In the genomic region with DNA sequence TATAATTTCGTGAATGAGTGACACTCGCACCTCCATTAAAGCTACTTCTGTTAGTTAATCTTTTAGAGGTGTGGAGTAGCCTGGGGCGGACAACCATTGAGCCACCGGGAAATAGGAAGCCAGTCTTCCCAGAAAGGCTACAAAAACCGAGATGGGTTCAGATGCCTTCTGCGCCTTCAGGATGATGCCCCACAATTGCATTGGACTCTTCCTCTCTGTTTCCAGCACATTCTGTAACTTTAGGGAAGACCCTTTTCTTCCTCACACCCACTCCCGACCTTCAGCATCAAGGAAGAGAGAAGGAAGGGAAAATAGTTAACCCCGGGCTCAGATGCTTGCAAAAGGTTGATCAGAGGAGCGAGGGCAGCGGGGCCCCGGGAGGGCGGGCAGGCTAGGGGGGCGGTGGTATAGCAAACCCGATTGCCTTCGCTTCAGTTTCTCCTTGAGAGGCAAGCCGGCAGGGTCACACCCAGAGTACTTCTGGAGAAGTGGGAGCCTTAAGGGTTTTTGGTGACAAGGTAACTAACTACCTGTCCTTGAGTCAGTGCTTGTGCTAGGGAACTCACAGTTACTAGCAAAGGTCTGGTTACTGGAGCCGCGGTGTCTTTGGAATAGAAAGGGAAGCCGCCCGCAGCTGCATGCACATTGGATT, we compare ENCODE assay signal across 26 mouse cellular contexts. TPM values are rescaled to one million over a fixed set of nuclear protein-coding genes. Genes with fewer than 3 reads are reported as not detected.
DNase-seq lines count a peak whose midpoint lies in the region; ATAC-seq lines count a peak whose summit lies in the region.
"Had no signal": no experiment of that assay in that cellular context is flagged by ENCODE, and none has a peak within 500 bp of the region (broad histone marks: within the 10 kb centered on the region; RNA-seq: fewer than 3 reads in every experiment).

No protein-coding gene starts in this region.

- DNase-seq in hindbrain, embryonic 11.5 days (ENCODE audit: low spot score): peak; percentile 57
- DNase-seq in neural tube, embryonic 10.5 days (ENCODE audit: extremely low spot score, low spot score): peak; percentile 53
- no peak for DNase-seq in heart, postnatal 36 days
- DNase-seq: adrenal gland, adult 2 months; cerebellum, adult 11 months; cerebellum, adult 9-11 months; gastrocnemius, postnatal 10 days; heart, adult 11 months; heart, postnatal 10 days; kidney, adult 18-20 months; left cerebral cortex, postnatal 4 days; liver, embryonic 13.5 days; lung, adult 2 months; right cerebral cortex, postnatal 14 days had no signal

- no peaks in the 10 kb centered on the region for H3K9me3 ChIP-seq in hindbrain, embryonic 11.5 days (ENCODE audit: control insufficient read depth, low read length)
- no peaks in the 10 kb centered on the region for H3K9me3 ChIP-seq in hindbrain, embryonic 16.5 days (ENCODE audit: control insufficient read depth, low read length)
- no peaks in the 10 kb centered on the region for H3K9me3 ChIP-seq in neural tube, embryonic 15.5 days (replicated peaks)
- no peaks in the 10 kb centered on the region for H3K9me3 ChIP-seq in embryonic facial prominence, embryonic 15.5 days (replicated peaks)
- H3K9me3 ChIP-seq: forebrain, embryonic 13.5 days; heart, embryonic 12.5 days; liver, embryonic 13.5 days had no signal

- H3K36me3 ChIP-seq in hindbrain, embryonic 11.5 days (ENCODE audit: control insufficient read depth, insufficient read depth, low read length): no peaks in the 10 kb centered on the region
- H3K36me3 ChIP-seq in hindbrain, embryonic 16.5 days (ENCODE audit: control insufficient read depth, insufficient read depth, low read length): no peaks in the 10 kb centered on the region
- no peaks in the 10 kb centered on the region for H3K36me3 ChIP-seq in neural tube, embryonic 15.5 days
- no peaks in the 10 kb centered on the region for H3K36me3 ChIP-seq in embryonic facial prominence, embryonic 15.5 days
- H3K36me3 ChIP-seq: heart, embryonic 12.5 days; liver, embryonic 13.5 days had no signal

- H3K4me2 ChIP-seq in hindbrain, embryonic 11.5 days (replicated peaks; ENCODE audit: low read depth, low read length): no peak overlapping the region
- no peak overlapping the region for H3K4me2 ChIP-seq in hindbrain, embryonic 16.5 days (ENCODE audit: low read length)
- H3K4me2 ChIP-seq in neural tube, embryonic 15.5 days: no peak overlapping the region
- peak overlapping the region; percentile 53 for H3K4me2 ChIP-seq in embryonic facial prominence, embryonic 15.5 days (replicated peaks)

- H3K27ac ChIP-seq in hindbrain, embryonic 11.5 days (ENCODE audit: low read depth, low read length): no peak overlapping the region
- no peak overlapping the region for H3K27ac ChIP-seq in hindbrain, embryonic 16.5 days (ENCODE audit: low read depth, low read length)
- H3K27ac ChIP-seq in neural tube, embryonic 15.5 days (replicated peaks): no peak overlapping the region
- H3K27ac ChIP-seq in embryonic facial prominence, embryonic 15.5 days (replicated peaks): peak overlapping the region; percentile 82
- H3K27ac ChIP-seq: forebrain, embryonic 13.5 days; kidney, postnatal 0 days; liver, embryonic 13.5 days; stomach, postnatal 0 days had no signal

- no peak for ATAC-seq in hindbrain, embryonic 11.5 days (ENCODE audit: low FRiP score)
- no peak for ATAC-seq in hindbrain, embryonic 16.5 days
- no peak for ATAC-seq in neural tube, embryonic 15.5 days (ENCODE audit: low FRiP score)
- ATAC-seq in embryonic facial prominence, embryonic 15.5 days (ENCODE audit: insufficient number of reproducible peaks, low FRiP score, low TSS enrichment, low read depth): no peak
- ATAC-seq in granulocyte monocyte progenitor cell, adult 5-6 weeks (replicated peaks; ENCODE audit: poor library complexity, severe bottlenecking): no peak
- ATAC-seq: forebrain, embryonic 13.5 days had no signal

- H3K27me3 ChIP-seq in hindbrain, embryonic 11.5 days (ENCODE audit: control insufficient read depth, insufficient read depth, low read length): peaks cover 74% of the 10 kb centered on the region
- H3K27me3 ChIP-seq in hindbrain, embryonic 16.5 days (replicated peaks; ENCODE audit: control insufficient read depth, insufficient read depth, low read length): peaks cover 36% of the 10 kb centered on the region
- H3K27me3 ChIP-seq in neural tube, embryonic 15.5 days (replicated peaks): peaks cover 80% of the 10 kb centered on the region
- peaks cover 58% of the 10 kb centered on the region for H3K27me3 ChIP-seq in embryonic facial prominence, embryonic 15.5 days

- under 1% methylated on average over 20 of the region's 20 CpGs for WGBS in hindbrain, embryonic 11.5 days
- 5% methylated on average over 20 of the region's 20 CpGs for WGBS in hindbrain, embryonic 16.5 days
- WGBS in neural tube, embryonic 15.5 days: 2% methylated on average over 20 of the region's 20 CpGs
- WGBS in embryonic facial prominence, embryonic 15.5 days: 14% methylated on average over 20 of the region's 20 CpGs

- H3K4me1 ChIP-seq in hindbrain, embryonic 11.5 days (replicated peaks; ENCODE audit: control insufficient read depth, insufficient read depth, low read length): peaks cover 3% of the 10 kb centered on the region; the same call in 1 of the 2 replicates
- peaks cover 7% of the 10 kb centered on the region for H3K4me1 ChIP-seq in hindbrain, embryonic 16.5 days (ENCODE audit: control insufficient read depth, insufficient read depth, low read depth, low read length)
- H3K4me1 ChIP-seq in neural tube, embryonic 15.5 days: peaks cover 13% of the 10 kb centered on the region
- H3K4me1 ChIP-seq in embryonic facial prominence, embryonic 15.5 days: peaks cover 64% of the 10 kb centered on the region

- H3K4me3 ChIP-seq in hindbrain, embryonic 11.5 days (ENCODE audit: low read depth, low read length): no peak overlapping the region
- H3K4me3 ChIP-seq in hindbrain, embryonic 16.5 days (ENCODE audit: low read length): no peak overlapping the region
- H3K4me3 ChIP-seq in neural tube, embryonic 15.5 days (replicated peaks): no peak overlapping the region
- peak overlapping the region; percentile 60 for H3K4me3 ChIP-seq in embryonic facial prominence, embryonic 15.5 days (replicated peaks)
- H3K4me3 ChIP-seq: liver, embryonic 13.5 days had no signal

- no peak overlapping the region for H3K9ac ChIP-seq in hindbrain, embryonic 11.5 days (ENCODE audit: low read depth, low read length)
- no peak overlapping the region for H3K9ac ChIP-seq in hindbrain, embryonic 16.5 days (ENCODE audit: low read depth, low read length)
- H3K9ac ChIP-seq in neural tube, embryonic 15.5 days (replicated peaks): no peak overlapping the region
- H3K9ac ChIP-seq in embryonic facial prominence, embryonic 15.5 days: peak overlapping the region; percentile 37
- H3K9ac ChIP-seq: forebrain, embryonic 13.5 days; heart, embryonic 12.5 days; liver, embryonic 13.5 days had no signal

- intact Hi-C loops in heart, postnatal 36 days (cut with DNase I): no loop called here

RNA-seq across cellular contexts. Expression of gene Alx4, which starts 5.9 kb away (rescaled TPM):
- polyA plus RNA-seq in hindbrain, embryonic 11.5 days (2014; fragmentation: Nextera tagmentation; extraction: Ambion mirVana): 4.3 TPM in 2 replicates
- 0.60 and 0.64 TPM in 2 replicates for polyA plus RNA-seq in hindbrain, embryonic 16.5 days (2015; fragmentation: Nextera tagmentation; extraction: Ambion mirVana)
- 0.09 and 0.13 TPM in 2 replicates for polyA plus RNA-seq in neural tube, embryonic 15.5 days (2015; fragmentation: Nextera tagmentation; extraction: Ambion mirVana)
- 14.3 and 14.9 TPM in 2 replicates for polyA plus RNA-seq in embryonic facial prominence, embryonic 15.5 days (2015; fragmentation: Nextera tagmentation; extraction: Ambion mirVana)
- total RNA-seq in heart, postnatal 36 days (2021): under 1 TPM; 0.19 to 0.22 TPM
- not detected in 2 replicates for total RNA-seq in granulocyte monocyte progenitor cell, adult 5-6 weeks (2014; fragmentation: Nextera tagmentation)
- not detected in 2 replicates for total RNA-seq in granulocyte monocyte progenitor cell, adult 5-6 weeks (2017)
- total RNA-seq: common myeloid progenitor, adult 5-6 weeks; megakaryocyte, adult 5-6 weeks; MEL had no signal
- polyA plus RNA-seq: C2C12 had no signal

Comparison
In these comparisons a context has a peak if more than half of its experiments do, and no peak if none do; other contexts are left out.
1. DNase-seq: peak in hindbrain, embryonic 11.5 days (single experiment) and neural tube, embryonic 10.5 days (single experiment); none in heart, postnatal 36 days (0 of 2).